Mouse (Mus musculus) bone marrow, adult 2 months (tissue): Measurements from ENCODE around the gene Kirrel3.

Experiments used
- CTCF ChIP-seq: fragments of 200-500 bp; IDR thresholded peaks from 2 replicates; pipeline ENCODE4 v1.5.1; 2011; ENCODE audit warnings: low read length, control low read depth; ENCODE audit not compliant: control insufficient read depth, insufficient read depth
- POLR2A ChIP-seq: fragments of 200-500 bp; IDR thresholded peaks from 2 replicates; pipeline ENCODE4 v1.6.1; 2011; ENCODE audit warnings: low read depth, mild to moderate bottlenecking, control low read depth, low read length, borderline replicate concordance; ENCODE audit not compliant: control insufficient read depth

DNA sequence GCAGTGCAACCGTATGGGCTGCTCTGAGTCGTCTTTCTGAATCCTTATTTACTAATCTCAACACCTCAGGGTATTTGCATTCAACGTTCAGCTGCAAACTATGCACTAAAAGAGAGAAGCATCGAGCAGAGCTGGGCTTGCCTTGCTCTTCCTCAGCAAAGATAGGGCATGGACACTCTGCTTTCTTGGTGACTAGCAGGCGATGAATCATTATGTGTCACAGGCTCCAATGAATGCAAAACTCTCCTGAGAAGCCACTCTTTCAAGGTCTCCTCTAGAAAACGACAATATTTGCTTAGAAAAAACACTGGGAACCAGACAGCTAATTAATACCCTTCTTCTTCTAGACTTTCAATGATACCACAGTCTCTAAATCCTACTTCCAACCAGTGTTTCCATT is 223.0 kb downstream of the Kirrel3 start:
- no peak for TF ChIP-seq CTCF
- no peak for TF ChIP-seq POLR2A
